Mouse (Mus musculus) urinary bladder, postnatal 10 days (tissue): ENCODE measurements around the gene Pthlh.
A peak's percentile ranks its signal among the peaks of the same experiment; 100 is the strongest.
"Not testable (repeated sequence)": the region's sequence is repeated elsewhere in the genome, so short reads cannot be mapped to it uniquely, and the experiment has no call there.

Experiments
- DNase-seq: peaks from one replicate; pipeline ENCODE4 v3.0.0; 2022; ENCODE audit warnings: low spot score

Pthlh gene

DNA sequence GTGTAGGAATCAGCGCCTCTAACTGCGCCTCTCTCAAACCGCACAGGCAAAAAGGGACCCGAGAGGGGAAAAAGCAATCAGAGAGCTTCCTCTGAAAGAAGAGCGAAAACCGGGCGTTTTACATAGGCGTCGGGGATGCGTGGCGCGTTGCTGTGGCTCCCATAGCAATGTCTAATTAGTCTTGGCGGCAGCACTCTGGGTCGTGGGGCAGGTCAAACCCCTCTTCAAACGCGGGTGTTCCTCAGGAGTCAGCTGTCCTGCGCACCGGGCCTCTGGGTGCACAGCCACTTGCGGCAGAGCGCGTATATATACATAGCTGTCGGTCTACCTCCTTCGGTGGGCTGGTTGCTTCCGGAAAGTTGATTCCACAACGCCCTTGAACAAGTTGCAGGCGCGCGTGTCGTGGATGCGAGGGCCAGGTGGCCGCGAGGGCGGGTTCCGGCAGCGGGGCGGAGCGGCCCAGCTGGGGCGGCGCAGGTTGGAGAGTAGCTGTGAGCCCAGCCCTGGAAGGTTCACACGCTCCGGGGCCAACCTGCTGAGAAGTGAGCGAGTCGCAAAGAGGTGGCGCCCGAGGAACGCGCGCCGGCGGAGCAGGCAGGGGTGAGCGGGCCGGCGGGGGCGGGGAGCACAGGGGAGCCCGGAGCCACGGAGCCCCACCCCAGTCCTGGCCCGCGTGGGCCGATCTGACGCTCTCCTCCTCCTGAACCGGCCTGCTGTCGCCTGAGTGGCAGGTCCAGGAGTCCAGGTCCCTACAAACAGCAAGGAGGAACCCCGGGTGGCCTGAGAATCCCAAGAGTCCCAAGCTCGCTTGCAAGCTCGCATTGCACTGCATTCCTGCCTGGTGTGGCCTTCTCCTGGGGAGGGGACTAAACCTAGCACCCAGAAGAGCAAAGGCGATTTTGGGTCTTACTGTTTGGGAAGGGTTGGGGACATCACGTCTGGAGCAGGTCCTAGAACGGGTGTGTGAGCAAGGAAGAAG, at the start of gene Pthlh:
TSS of gene Pthlh (minus strand) at position 597 of the 979 bp plus-strand sequence.
- DNase-seq: peak; percentile 16

DNA sequence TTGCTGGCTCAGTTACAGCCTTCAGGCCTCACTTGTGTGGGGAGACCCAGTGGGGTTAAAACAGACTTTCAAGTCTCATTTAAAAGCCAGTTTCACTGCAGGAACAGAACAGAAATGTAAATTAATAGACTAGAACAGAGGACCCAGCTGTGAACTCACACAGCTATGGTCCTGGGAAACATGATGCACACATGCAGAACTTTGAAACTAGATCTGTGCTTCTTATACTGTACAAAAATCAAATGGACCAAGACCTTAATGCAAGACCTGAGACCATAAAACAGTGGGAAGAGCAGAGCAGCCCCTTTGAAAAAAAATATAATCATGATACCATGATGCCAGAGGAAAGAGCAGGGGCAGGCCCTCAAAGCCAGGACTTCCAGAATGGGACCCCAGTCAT, 49.3 kb upstream of the Pthlh start:
- DNase-seq: no peak

DNA sequence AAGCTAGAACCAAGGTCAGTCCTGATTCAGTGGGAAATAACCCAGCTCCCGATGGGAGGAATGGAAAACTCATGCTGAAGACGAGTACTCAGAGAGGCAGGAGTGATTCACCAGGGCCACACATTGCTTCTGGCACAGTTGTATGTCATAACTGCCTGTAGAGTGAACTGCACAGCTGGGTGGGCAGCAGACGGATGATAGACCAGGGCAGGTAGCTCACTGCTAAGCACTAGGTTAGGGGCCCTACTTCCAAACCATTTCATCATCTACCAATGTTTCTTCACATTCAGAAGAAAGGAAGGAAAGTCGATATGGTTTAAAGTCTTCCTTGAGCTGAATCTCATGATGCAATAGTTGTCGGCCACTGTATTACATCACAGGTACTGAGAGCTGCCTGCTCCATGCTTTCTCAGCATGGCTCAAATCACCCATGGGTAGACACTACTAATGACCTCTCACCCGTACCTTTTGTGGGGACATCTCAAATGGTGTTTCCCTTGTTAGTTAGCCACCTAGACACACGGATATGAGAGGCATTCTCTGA, 46.5 kb upstream of the Pthlh start:
- no peak for DNase-seq

DNA sequence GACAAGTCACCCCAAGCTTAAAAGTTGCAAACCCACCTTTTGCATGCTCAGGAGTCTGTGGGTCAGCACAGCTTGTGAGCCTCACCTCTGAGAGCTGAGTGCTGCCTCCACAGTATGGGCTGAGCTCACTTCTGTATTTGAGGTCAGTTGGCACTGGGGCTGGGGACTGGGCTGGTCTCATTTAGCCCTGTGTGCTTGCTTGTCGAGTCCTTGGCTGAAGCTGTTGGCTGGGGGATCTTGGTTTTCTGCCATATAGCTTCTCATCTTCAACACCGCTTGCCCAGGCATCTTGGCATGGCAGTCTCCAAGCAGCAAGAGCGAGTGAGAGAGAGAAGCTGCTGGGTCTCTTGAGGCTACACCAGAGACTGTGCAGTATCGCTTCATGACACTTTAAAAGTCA, 46.1 kb upstream of the Pthlh start:
- no peak for DNase-seq

DNA sequence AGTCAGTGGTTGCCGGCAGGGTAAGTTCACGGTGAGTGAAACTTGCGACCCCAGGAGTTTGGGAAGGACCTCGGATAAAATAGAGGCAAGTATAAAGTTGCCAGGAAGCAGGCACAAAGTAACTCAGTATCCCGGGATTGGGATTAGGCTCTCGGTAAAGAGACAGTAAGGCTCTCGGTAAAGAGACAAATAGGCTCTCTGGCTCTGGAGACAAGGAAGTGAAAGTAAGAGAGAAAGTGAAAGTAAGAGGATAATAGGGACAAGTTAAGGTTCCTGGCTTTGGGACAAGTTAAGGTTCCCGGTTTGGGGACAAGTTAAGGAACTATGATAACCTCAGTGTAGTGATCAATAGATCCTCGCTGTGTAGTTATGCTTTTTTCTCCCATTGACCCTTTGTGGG, 40.3 kb upstream of the Pthlh start:
- not testable (repeated sequence) for DNase-seq

DNA sequence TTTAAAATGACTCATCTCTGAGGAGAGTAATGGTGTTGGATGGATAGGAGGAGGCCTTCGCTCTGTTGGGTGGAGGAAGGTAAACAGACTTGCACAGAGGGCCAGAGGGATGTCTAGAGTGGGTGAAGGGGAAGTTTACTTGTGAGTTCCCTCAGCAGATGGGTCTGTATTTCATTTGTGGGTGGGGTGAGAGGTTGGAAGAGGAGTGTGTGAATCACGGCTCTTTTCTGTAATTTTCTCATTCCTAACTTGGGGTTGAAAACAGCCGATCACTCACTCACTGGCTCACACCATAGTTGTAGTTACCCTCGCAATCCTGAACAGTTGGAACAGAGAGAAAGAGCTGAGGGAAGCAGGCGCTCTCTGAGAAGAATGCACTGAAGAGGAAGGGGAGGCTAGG, 35.6 kb upstream of the Pthlh start:
- no peak for DNase-seq

DNA sequence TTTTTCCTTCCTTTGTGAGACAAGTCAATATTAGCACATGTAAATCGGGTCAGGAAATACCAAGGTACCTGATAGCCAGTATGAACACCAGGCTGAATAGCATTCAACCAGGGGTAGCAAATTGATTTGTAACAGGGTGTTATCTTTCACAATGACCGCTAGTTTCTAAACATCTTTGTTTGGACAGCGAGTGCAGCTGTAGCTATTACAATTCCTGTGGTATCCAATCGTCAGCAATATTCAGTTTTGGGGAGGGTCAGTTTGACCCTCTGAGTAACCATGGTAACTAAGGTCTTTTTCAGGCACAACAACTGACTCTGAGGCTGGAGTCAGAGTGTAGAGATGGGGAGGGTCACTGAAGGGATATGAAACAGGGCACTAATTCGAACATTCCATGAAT, 15.3 kb upstream of the Pthlh start:
- no peak for DNase-seq

DNA sequence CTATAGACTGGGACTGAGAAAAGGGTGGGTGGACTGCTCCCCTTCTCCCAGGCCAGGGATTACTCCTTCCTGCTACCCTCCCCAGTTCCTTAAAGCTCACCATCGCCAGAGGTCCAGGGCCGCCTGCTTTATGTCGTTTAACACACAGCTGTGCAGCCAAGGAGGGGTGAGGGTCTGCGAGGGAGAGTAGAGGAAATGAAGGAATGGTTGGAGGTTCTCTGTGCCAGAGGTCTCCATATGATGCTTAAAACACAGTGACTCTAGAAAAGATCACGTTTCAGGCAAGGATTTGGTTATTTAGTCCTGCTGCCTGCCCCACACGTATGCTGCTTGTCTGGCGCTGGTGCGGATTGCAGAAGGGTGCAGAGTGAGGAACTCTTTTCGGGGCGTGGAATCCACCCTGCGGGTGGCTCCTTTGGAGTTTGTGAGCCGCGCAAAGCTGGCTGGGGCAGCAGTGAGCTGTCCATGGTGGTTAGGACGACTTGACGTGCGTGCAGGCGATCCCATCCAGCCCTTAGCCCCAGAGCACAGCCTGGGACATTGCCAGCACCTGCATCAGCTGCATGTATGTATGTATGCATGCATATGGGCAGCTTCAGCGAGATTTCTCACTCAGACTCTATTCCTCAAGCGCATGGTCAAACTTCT, 4.3 kb upstream of the Pthlh start:
- DNase-seq: no peak

DNA sequence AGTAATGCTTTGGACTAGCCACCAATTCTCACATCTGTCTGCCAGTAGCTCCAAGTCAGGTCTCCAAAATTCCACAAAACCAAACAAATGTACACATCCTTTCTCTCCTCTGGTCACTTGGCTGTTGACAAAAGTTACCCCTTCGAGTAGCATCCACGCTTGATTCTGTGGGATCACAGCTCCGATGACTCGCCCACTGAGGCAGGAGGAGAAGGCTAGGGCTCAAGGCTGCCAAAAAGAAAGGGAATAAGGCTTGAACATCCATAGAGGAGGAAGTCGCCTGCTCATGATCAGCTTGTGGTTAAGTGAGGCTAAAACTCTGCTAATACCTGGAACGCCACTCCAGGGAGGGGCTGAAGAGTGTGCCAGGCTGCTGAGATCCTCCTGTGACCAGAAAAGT, 2.5 kb upstream of the Pthlh start:
- no peak for DNase-seq

DNA sequence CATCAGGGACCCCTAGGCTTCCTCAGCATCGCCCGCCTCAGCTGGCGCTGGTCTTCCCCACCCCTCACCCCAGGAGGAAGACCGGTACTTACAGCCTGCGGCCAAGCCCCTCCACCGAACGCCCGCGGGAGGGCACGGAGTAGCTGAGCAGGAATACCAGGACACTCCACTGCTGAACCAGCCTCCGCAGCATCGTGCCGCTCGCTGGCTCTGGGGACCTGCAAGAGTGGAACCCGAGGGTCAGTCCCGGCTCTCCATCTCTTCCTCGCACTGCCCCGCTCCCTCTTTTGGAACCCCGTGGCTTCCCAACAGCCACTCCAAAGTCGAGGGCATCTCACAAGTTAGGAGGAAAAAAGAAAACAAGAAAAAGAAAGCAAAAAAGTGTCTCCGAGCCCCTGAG, 805 bp downstream of the Pthlh start:
- DNase-seq: no peak

DNA sequence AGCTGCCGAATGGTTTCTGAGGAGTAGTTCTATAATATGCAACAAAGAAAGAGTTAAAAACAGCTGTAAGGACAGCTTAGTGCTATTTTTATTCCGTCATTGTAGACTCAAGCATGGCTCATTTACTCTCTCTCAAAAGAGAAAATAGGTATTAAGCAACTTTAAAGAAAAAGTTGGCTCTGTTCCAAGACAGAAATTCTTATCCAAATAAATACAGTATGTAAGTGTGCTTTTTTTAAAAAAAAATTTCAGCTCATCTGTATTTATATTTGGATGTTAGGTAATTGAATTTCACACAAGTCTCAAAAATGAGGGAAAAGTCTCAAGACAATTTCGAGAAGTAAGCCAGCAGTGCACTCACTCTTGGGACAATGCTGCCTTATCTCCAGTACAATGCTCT, 2.4 kb downstream of the Pthlh start:
- DNase-seq: no peak

DNA sequence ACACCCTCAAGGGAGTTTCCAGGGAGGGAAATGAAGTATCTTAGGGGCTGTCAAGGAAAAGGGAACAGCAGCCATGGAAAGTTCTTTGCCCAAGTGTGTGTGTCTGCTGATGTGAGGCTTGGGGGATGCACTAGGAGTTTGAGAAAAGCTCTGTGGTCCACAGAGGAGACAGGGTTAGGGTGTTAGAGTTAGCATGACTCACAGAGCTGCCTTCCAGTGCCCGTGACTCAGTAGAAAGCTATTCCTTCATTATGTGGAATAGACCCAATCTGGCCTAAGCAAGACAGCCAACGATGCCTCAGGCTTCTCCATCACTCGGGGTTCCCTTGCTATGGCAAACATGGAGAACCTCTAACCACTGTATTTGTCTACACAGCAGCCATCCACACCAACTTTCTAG, 3.2 kb downstream of the Pthlh start:
- no peak for DNase-seq

DNA sequence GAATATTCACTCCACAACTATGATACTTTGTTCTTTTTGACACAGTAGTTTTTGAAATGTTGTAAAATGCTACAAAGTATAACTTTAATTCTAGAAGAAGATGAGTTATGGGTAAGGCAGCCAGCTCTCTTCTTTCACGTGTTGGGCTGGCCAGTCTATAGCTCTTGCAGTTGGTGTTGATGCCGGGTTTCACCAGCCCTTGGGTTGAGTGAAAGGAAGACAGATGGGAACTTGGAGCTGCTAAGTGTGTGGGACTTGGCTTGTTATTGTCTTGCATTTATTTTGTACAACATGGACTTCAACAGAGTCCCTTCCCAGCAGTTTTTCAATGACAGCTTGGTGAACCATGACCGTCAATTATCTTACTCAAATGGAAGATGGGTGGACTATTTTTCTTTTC, 16.2 kb downstream of the Pthlh start:
- DNase-seq: no peak

DNA sequence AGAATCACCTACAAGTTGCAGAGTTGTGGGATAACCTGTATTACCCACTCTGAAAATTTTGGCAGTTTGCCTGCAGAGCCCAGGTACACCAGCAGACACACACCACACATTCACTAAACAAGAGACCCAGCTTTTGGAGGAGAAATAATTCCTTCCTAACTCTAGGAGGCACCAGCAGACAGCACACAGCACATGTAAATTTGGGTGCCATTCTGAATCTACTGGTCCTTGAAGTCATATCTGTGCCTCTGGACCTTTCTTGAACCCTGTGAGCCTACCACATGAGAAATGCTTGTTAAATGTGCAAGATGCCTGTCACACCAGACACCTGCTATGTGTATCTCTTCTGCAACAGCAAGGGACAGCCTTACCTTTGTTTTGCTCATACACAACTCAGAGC, 19.7 kb downstream of the Pthlh start:
- DNase-seq: no peak

DNA sequence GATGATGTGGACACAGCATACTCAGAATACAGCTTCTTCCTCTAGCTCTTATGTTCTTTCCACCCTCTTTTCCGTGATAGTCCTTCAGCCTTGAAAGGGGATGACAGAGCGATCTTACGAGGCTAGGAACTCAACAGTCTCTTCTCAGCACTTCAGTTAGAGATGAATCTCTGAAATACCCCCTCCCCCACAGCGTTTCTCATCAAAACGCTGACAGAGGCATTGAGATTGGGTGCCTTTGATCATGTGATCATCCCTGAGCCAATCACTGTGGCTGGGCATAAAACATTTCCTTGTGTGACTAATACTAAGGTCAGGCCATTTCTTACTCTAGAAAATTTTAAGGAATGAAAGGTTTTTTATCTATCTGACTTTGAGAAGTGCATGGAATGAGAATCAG, 20.3 kb downstream of the Pthlh start:
- no peak for DNase-seq

DNA sequence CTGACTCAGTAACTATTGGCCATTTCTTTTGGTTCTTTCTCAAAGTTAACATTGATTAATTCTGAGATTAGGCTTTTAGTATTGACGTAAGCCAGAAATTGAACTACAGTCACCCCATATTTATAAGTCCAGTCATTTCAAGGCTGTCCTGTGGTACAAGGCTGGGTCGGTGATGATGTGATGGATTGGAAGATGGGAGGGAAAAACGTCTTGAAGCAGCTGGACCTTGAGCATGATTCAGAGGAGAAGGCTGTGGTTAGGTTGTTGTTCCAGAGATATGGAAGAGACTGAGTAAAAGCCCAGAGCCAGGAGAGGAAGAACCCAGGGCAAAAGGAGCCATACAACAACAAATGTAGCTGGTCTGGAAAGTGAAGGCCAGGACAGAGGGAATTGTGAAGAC, 22.4 kb downstream of the Pthlh start:
- DNase-seq: no peak

DNA sequence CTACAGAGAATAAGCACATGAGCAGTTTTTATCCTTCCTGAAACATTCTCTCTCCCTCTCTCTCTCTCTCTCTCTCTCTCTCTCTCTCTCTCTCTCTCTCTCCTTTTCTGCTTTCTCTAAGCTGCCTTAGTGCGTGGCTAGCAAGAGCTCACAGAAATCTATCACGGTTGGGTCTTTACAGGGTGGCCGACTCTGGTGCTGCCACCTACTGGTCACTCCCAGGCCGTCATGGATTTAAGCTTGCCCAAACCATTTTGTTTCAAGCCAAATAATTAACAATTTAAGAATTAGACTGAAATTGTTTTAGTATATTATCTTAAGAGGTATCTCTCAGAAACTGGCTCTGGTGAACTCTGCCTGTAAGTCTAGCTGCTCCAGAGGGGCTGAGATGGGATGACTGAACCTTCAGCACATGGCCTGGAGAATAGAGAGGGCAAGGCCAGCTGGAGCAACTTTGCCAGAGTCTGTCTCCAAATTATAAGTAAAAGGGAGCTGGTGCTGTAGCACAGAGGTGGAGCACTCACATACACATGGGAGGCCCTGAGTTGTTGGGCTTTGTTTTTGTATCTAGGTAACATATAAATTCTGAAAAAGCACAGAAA, 23.7 kb downstream of the Pthlh start:
- DNase-seq: no peak

DNA sequence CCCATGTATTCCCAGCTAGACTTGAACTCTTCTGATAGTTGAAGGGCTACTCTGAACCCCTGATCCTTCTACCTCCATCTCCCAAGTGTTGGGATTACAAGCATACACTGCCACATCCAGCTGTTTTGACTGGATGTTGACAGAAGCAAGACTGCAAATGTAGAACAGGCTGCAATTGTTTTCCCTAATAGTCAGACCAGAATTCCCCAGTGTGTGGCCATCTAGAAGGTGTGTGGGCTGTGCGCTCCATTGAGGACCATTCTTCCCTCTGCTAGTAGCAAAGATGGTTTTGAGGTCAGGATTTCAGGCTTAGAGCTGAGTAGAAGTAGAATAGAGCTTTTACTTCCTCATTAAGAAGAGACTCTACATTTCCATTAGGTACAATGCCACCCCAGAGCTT, 37.3 kb downstream of the Pthlh start:
- no peak for DNase-seq

DNA sequence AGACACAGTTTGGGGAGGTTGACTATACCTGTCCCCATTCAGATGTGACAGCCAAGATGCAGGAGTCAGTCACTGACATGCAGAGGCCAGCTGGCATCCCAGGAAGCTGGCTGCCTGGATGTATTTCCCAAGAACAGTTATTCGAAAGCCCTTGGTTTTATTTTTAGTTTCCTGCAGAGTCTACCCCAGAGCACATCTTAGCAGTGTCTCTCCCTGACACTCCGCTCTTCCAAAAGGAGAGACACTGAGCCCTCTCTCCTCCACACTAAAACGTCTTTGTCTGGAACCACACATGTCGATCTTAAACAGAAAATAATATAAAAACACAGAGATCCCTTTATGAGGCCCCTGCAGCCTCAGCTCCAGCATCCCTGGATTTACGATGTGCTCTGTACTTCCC, 44.9 kb downstream of the Pthlh start:
- DNase-seq: no peak

DNA sequence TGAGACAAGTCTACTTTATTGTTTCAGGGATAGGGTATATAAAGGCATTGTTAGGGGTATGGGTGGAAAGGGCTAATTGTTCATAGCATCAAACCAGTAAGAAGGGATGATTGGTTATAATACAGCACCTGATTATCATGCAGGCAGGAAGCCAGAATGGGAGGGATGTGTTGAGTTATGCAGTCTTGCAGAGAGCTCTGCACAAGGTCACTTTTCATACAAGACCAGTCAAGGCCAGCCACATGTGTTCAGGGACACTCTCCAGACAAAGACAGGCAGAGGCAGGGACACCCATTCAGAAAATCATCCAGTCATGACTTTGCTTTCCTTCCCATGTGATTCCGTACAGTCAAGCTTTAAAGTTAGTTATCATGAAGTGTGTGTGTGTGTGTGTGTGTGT, 47.8 kb downstream of the Pthlh start:
- DNase-seq: no peak

DNA sequence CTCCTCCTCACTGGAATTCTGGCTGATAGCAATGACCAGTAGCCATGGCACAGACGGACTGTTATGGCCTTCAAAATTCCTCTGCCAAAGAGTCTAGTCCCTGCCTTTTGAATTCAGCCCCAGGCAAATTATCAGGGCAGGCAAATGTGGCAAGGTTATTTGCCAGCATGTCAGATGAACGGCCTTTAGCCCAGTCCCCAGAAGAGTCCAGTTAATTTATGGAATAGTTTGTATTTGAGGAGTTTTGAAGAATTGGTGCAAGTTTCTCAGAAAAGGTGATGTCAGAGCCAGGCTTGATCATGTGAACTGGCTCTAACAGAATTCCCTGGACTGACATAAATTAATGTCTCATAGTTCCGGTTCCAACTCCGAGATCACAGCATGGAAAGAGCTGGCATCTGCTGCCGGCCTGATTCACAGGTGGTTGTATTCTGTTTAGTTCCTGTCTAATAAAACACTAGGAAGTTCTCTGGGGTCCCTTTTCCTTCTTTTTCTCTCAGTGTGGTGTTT, 56.1 kb downstream of the Pthlh start:
- DNase-seq: no peak
